Mouse (Mus musculus) kidney, embryonic 15.5 days (tissue): ENCODE measurements around the gene Spaca7. TPM values are rescaled to one million over a fixed set of nuclear protein-coding genes. Genes with fewer than 3 reads are reported as not detected.

ENCODE experiments used
- ATAC-seq: fragments of 200-750 bp; cut with Nextera tagmentation; replicated peaks from 2 replicates; pipeline ENCODE4 v1.8.0; 2017; ENCODE audit warnings: moderate TSS enrichment; ENCODE audit not compliant: low FRiP score
- H3K27ac ChIP-seq: fragments of 300-500 bp; sonication (generic); 2 replicates; pipeline ENCODE4 v1.5.1; 2015; ENCODE audit warnings: mild to moderate bottlenecking, inconsistent platforms
- H3K27me3 ChIP-seq: fragments of 300-500 bp; sonication (generic); 2 replicates; pipeline ENCODE4 v1.6.1; 2015; ENCODE audit warnings: inconsistent platforms
- H3K36me3 ChIP-seq: fragments of 300-500 bp; sonication (generic); 2 replicates; pipeline ENCODE4 v1.6.1; 2015; ENCODE audit warnings: inconsistent platforms
- H3K4me1 ChIP-seq: fragments of 300-500 bp; sonication (generic); 2 replicates; pipeline ENCODE4 v1.6.1; 2015; ENCODE audit warnings: inconsistent platforms
- H3K4me2 ChIP-seq: fragments of 300-500 bp; sonication (generic); 2 replicates; pipeline ENCODE4 v1.6.1; 2015; ENCODE audit warnings: moderate library complexity, mild to moderate bottlenecking, inconsistent platforms
- H3K4me3 ChIP-seq: fragments of 300-500 bp; sonication (generic); replicated peaks from 2 replicates; pipeline ENCODE4 v1.5.1; 2015; ENCODE audit warnings: mild to moderate bottlenecking, inconsistent platforms
- H3K9ac ChIP-seq: fragments of 300-500 bp; sonication (generic); 2 replicates; pipeline ENCODE4 v1.6.1; 2015; ENCODE audit warnings: mild to moderate bottlenecking, inconsistent platforms
- H3K9me3 ChIP-seq: fragments of 300-500 bp; sonication (generic); replicated peaks from 2 replicates; pipeline ENCODE4 v1.6.1; 2016; ENCODE audit warnings: inconsistent platforms
- WGBS: fragments of 180-500 bp; shearing (Covaris S2); methylation state at CpG from one replicate; pipeline ENCODE4 v1.1.7; 2015; ENCODE audit warnings: mixed read lengths; 5-methylcytosine and 5-hydroxymethylcytosine counted together
- polyA plus RNA-seq: library from polyadenylated mRNA; unstranded; fragments of >200 nt; fragmentation: Nextera tagmentation; extraction: Ambion mirVana; gene quantifications from 2 replicates; pipeline ENCODE4 v1.2.1, GENCODE M21; 2015

Spaca7 gene
- polyA plus RNA-seq = 0.87 and 1.1 TPM in 2 replicates

DNA sequence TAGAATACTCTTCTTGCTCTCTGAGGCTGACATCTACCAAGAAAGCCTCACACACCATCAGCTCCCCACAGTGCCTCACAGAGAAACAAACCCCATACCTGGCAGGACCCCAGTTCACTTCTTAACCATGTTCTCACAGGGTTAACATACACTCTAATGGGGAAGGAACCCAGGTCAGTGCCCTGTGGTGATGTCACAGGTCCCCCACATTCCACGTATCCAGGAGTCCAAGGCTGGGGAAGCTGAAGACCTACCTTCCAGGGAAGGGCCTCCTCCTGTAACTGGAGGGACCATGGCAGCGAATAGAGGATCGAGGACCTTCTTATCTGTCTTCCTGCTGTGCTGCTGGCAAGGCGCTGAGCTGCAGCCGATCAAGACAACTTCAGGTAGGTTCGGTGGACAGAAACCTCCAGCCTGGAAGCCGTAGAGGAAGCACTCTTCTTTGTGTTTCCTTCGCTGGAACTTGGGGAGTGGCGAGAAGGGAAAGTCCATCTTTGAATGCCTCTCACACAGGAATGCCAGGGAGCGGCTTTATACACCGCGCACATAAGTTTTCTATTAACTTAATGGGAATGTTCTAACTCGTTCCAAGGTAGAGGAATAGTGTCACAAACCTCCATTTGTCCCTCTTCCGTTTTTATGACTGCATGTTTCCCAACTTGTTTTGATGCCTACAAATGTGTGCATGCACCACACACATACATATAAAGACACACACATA is at the start of gene Spaca7:
Gene Spaca7 (plus strand): TSS at position 216 of the 721 bp plus-strand sequence.
- Histone ChIP-seq H3K9ac (no peak within 1 kb of the TSS), H3K4me3 (0 out of 2 replicates have a peak within 1 kb of the TSS, but pooled peaks have one; percentile 3), H3K27me3 (peaks cover 11% of the 10 kb centered on the region; the same call in 1 of the 2 replicates), H3K27ac (peak within 1 kb of the TSS; percentile 37), H3K9me3 (no peaks in the 10 kb centered on the region), H3K36me3 (no peaks in the 10 kb centered on the region), H3K4me1 (0 out of 2 replicates have a peak, but pooled peaks cover 8% of the 10 kb centered on the region), H3K4me2 (peak within 1 kb of the TSS; percentile 31)
- 65% methylated on average over 14 of the region's 14 CpGs for WGBS
- no peak for ATAC-seq

DNA sequence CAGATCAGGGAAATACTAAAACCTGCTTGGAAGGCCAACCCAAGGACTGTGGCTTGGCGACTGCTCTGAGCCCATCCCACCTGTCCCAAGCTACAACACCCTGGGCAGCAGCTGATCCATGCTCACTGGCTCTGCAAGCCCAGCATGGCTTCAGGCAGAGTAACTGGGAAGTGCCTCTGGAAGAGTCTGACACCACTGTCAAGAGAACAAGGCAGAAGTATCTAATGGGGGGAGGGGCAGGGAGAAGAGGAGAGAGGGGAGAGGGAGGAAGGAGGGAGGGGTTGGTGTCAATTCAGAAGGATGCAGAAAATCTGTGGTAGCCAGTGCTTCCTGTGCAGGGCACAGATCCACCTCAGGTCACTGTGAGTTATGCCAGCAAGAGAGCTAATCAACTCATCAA is 48.5 kb upstream of the Spaca7 start:
- H3K4me1 ChIP-seq = 0 out of 2 replicates have a peak, but pooled peaks cover 3% of the 10 kb centered on the region
- H3K4me2 ChIP-seq = no peak overlapping the region
- ATAC-seq = no peak
- H3K27ac ChIP-seq = no peak overlapping the region
- H3K36me3 ChIP-seq = no peaks in the 10 kb centered on the region
- WGBS = 4% methylated on average over 1 of the region's 1 CpGs
- H3K9ac ChIP-seq = no peak overlapping the region
- H3K27me3 ChIP-seq = peaks cover 10% of the 10 kb centered on the region; the same call in 1 of the 2 replicates
- no peaks in the 10 kb centered on the region for H3K9me3 ChIP-seq
- H3K4me3 ChIP-seq = no peak overlapping the region

DNA sequence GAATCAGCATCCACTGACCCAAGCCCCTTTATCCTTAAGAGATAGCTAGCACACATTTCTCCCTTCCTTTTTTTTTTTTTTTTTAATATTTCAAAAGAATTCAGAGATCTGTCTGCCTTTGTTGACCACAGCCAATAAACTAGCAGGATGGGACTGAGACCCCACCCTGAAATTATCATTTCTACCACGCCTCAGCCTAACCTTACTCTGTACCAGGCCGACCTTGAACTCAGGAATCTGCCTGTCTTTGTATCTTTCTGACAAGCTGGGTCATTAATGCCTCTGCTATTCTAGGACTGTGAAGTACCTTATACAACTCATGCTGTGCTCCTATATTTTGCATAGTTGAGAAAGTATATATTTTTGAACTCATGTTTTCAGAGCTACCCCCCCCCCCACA is 44.2 kb upstream of the Spaca7 start:
- no peak overlapping the region for H3K27ac ChIP-seq
- 71% methylated on average over 2 of the region's 2 CpGs for WGBS
- H3K4me2 ChIP-seq = no peak overlapping the region
- no peaks in the 10 kb centered on the region for H3K36me3 ChIP-seq
- ATAC-seq = no peak
- peaks cover 5% of the 10 kb centered on the region; the same call in 1 of the 2 replicates for H3K27me3 ChIP-seq
- no peaks in the 10 kb centered on the region for H3K9me3 ChIP-seq
- no peak overlapping the region for H3K4me3 ChIP-seq
- no peaks in the 10 kb centered on the region for H3K4me1 ChIP-seq
- no peak overlapping the region for H3K9ac ChIP-seq

DNA sequence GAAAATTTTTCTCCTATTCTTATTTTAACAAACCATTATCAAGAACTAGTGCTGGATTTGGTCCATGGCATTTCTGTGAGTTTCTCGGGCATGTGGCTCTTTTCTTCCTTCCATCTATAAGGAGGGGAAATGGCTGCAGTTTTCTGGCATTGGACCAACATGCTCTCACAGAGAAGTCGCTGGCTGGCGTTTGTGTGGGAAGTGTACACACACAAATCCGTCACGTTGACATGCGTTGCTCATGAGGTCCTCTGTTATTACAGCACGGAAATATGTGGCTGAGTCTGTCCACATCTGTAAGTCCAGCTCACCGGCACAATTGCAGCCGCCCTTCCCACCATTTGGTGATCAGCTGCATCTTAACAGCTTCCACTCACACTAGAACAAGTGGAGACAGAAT is 37.2 kb upstream of the Spaca7 start:
- Histone ChIP-seq H3K27ac (no peak overlapping the region), H3K4me3 (no peak overlapping the region), H3K9me3 (no peaks in the 10 kb centered on the region), H3K9ac (no peak overlapping the region), H3K36me3 (no peaks in the 10 kb centered on the region), H3K4me2 (peak overlapping the region; percentile 17; the same call in 1 of the 2 replicates), H3K27me3 (peaks cover 10% of the 10 kb centered on the region; the same call in 1 of the 2 replicates), H3K4me1 (peaks cover 7% of the 10 kb centered on the region; the same call in 1 of the 2 replicates)
- 32% methylated on average over 9 of the region's 9 CpGs for WGBS
- ATAC-seq = no peak

DNA sequence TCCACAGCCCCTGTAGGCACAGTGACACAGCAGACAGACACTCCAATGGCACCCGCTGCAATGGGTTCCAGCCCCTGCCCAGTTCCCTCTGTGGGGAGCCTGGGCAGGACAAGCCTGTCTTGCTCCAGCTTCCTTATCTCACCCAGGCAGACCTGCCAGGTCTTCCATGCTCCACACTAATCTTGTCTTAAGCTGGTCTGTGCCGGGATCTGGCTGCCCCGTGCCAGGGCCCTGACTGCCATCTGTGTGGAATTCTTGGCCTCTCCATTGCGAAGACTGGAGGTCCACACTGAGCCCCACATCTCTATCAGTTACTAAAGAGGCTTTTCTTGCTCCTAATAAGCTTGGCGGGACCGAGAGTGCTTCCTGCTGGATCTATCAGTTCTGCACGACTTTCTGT is 36.5 kb upstream of the Spaca7 start:
- H3K36me3 ChIP-seq = no peaks in the 10 kb centered on the region
- H3K4me1 ChIP-seq = peaks cover 7% of the 10 kb centered on the region; the same call in 1 of the 2 replicates
- H3K27me3 ChIP-seq = peaks cover 8% of the 10 kb centered on the region; the same call in 1 of the 2 replicates
- H3K4me3 ChIP-seq = no peak overlapping the region
- ATAC-seq = no peak
- no peak overlapping the region for H3K27ac ChIP-seq
- WGBS = 84% methylated on average over 7 of the region's 7 CpGs
- H3K4me2 ChIP-seq = no peak overlapping the region
- H3K9ac ChIP-seq = no peak overlapping the region
- no peaks in the 10 kb centered on the region for H3K9me3 ChIP-seq

DNA sequence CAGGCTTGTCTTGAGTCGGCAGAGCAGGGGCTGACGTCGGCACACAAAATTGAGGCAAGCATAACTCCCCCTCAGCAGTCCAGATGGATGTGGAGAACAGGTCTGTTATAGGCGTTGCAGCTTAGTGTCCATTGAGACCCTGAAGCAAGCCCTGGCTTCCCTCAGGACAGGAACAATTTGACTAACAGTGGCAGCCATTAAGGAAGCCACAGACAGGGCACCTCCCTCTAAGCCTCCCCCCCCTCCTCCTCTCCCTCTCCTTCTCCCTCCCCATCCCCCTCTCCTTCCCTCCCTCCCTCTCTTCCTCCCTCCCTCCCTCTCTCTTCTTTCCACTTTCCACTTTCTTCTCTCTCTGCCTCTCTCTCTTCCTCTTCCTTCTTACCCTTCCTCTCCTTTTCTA is 27.6 kb upstream of the Spaca7 start:
- WGBS = 48% methylated on average over 4 of the region's 4 CpGs
- Histone ChIP-seq H3K9me3 (no peaks in the 10 kb centered on the region), H3K36me3 (no peaks in the 10 kb centered on the region), H3K27ac (no peak overlapping the region), H3K27me3 (peaks cover 66% of the 10 kb centered on the region), H3K4me3 (no peak overlapping the region), H3K4me2 (no peak overlapping the region), H3K4me1 (no peaks in the 10 kb centered on the region), H3K9ac (no peak overlapping the region)
- ATAC-seq = no peak

DNA sequence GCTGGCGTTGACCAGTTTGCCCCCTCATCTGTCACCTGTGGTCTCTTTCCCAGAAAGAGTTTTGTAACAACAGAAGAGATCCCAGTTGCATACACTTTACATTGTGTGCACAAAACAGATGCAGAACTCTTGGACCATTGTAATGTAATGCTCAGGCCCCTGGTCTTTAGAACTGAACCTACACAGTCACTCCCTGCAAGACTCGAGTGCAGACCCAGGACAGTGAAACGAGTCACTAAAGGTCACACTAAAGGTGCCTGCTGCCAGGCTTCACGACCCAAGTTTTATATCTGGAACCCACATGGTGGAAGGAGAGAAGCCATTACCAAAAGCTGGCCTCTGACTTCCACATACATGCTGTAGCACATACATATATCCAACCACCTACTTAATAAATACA is 27.2 kb upstream of the Spaca7 start:
- ATAC-seq = no peak
- WGBS = 62% methylated on average over 4 of the region's 4 CpGs

DNA sequence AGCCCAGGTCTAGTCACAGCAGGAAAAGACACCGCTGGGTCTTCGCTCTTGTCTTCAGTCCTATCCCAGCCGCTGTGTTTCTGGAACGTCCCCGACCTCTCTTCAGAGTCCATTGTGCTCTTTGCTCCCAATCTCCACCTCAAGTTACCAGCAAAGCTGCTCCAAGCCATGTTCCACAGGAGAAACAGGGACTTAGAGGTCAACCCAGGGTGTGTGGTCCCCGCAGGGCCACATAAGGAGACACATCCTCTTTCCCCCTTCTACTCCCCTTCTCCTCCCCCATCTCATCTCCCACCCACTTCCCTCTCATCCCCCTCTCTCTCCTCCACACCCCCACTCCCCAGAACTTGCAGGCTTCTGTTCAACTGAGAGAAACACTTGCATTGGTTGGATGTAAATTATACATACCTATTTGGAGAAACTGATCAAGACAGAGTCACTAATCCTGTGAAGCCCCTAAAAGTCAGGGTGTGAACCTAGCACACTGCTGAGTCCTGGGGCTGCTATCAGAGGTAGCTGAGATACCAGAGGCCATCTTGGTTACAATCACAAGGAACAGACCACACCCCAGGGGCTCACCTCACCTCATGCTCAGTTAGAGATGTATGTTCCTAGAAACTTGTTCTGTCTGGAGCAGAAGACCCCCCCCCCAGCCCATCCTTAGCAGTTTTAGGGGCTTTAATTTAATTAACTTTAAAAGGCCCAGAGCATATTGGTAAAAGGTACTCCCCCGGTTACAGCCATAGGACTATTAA is 25.2 kb upstream of the Spaca7 start:
- no peak overlapping the region for H3K9ac ChIP-seq
- WGBS = 61% methylated on average over 7 of the region's 7 CpGs
- no peak for ATAC-seq

More for the DNA sequence above, 27.2 kb upstream of the Spaca7 start:
- Histone ChIP-seq H3K4me1 (no peaks in the 10 kb centered on the region), H3K27me3 (peaks cover 66% of the 10 kb centered on the region), H3K9me3 (no peaks in the 10 kb centered on the region), H3K27ac (no peak overlapping the region), H3K9ac (no peak overlapping the region), H3K4me3 (no peak overlapping the region), H3K4me2 (no peak overlapping the region), H3K36me3 (no peaks in the 10 kb centered on the region)

DNA sequence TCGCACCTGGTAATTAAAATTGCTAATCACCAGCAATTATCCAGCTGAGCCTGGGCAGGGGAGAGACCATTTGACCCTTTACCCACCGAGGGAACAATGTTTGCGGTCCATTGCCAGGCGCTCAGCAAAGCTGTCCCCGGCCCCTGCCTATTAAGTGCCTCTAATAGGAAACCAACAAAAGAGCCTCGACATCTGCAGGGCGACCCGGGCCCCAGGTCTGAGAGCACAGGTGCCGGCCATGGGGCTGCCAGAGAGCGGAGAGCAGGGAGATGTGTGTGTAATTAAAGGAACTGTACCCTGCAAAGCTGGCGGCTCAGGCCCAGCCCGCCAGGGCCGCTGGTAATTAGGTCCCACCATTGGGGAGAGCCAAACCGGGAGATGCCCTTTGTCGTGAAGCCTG is 24.6 kb upstream of the Spaca7 start:
- ATAC-seq = no peak
- Histone ChIP-seq H3K4me2 (no peak overlapping the region), H3K36me3 (no peaks in the 10 kb centered on the region), H3K9ac (no peak overlapping the region), H3K9me3 (0 out of 2 replicates have a peak, but pooled peaks cover 4% of the 10 kb centered on the region), H3K4me3 (no peak overlapping the region), H3K27me3 (peaks cover 65% of the 10 kb centered on the region), H3K4me1 (no peaks in the 10 kb centered on the region), H3K27ac (no peak overlapping the region)
- WGBS = 8% methylated on average over 15 of the region's 15 CpGs

More for the DNA sequence above, 25.2 kb upstream of the Spaca7 start:
- Histone ChIP-seq H3K4me3 (no peak overlapping the region), H3K27me3 (peaks cover 64% of the 10 kb centered on the region), H3K4me2 (no peak overlapping the region), H3K27ac (no peak overlapping the region), H3K4me1 (no peaks in the 10 kb centered on the region), H3K36me3 (no peaks in the 10 kb centered on the region), H3K9me3 (0 out of 2 replicates have a peak, but pooled peaks cover 4% of the 10 kb centered on the region)

DNA sequence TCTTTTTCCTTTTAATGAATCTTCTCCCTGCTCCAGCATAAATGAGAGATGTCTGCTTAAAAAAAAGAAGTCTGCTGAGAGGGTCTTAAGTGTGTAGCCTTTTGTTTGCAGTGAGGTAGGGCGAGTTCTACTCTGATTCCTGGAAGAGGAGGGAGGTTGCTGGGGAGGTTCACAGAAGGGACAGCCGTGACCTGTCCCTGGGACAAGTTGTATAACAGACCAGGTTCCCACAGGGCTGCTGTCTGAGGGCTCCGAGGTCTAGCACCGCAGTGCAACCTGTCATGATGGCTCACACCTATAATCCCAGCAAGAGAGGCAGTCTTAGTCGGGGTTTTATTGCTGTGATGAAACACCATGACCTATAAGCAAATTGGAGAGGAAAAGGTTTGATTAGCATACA is 24.1 kb upstream of the Spaca7 start:
- Histone ChIP-seq H3K9ac (no peak overlapping the region), H3K4me2 (no peak overlapping the region), H3K4me3 (no peak overlapping the region), H3K36me3 (no peaks in the 10 kb centered on the region), H3K27ac (no peak overlapping the region), H3K9me3 (0 out of 2 replicates have a peak, but pooled peaks cover 4% of the 10 kb centered on the region), H3K27me3 (peaks cover 68% of the 10 kb centered on the region), H3K4me1 (no peaks in the 10 kb centered on the region)
- ATAC-seq = no peak
- WGBS = 20% methylated on average over 5 of the region's 5 CpGs

DNA sequence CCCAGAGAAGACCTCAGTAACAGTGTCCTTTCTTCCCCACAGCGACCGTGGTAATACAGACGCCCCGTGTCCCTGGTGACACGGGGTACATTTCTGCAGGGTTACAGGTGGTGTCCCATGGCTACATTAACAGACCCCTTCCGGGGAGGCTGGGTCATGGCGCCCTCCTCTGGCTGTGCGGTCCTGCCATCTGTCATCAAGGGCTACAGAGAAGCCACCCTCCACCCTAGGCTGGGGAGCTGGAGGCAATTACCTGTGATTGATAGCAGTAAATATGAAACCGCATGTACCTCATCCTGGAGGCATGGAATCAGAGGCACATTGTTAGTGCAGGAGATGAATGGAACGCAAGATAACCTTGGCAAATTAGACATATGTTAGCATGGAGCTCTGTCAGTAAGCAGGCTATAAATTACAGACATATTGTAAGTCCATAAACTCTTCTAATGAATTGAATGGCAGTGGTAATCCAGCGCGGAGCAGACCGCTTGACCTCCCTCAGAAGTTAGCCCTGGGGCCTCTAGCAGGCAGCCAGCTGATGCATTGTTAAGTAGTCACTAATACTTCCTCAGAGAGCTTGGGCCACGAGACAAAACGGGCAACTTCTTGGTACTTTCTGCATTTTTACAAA is 17.2 kb upstream of the Spaca7 start:
- 39% methylated on average over 15 of the region's 15 CpGs for WGBS
- H3K27ac ChIP-seq = no peak overlapping the region
- no peak overlapping the region for H3K9ac ChIP-seq
- no peaks in the 10 kb centered on the region for H3K36me3 ChIP-seq
- no peak for ATAC-seq
- no peaks in the 10 kb centered on the region for H3K4me1 ChIP-seq
- H3K4me2 ChIP-seq = no peak overlapping the region
- H3K4me3 ChIP-seq = no peak overlapping the region
- peaks cover 64% of the 10 kb centered on the region for H3K27me3 ChIP-seq
- H3K9me3 ChIP-seq = 0 out of 2 replicates have a peak, but pooled peaks cover 4% of the 10 kb centered on the region

DNA sequence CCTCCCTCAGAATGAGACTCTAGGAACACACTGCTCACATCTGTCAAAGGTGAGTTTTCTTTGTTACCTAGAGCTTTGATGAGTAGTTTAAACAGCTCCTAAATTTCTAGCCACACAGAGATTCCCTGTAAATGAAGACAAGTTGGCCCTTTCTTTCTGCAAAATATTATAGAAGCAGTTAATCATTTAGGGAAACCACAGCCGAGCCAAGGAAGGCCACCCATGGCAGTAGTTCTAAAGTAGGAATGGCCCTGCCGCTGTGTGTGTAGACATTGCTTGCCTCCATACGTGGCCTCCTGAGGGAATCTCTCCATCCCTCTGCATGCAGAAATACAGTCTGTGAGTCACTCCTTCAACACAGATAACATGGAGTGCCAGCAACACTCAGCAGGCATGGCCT is 14.0 kb upstream of the Spaca7 start:
- ATAC-seq = no peak
- Histone ChIP-seq H3K9ac (no peak overlapping the region), H3K36me3 (no peaks in the 10 kb centered on the region), H3K27me3 (peaks cover 74% of the 10 kb centered on the region), H3K9me3 (no peaks in the 10 kb centered on the region), H3K27ac (no peak overlapping the region), H3K4me1 (no peaks in the 10 kb centered on the region), H3K4me3 (no peak overlapping the region), H3K4me2 (no peak overlapping the region)
- 64% methylated on average over 3 of the region's 3 CpGs for WGBS
